Mouse (Mus musculus) left cerebral cortex, postnatal 25 days (tissue): ENCODE data around the gene Samsn1. TPM values are rescaled to one million over a fixed set of nuclear protein-coding genes. Genes with fewer than 3 reads are reported as not detected.

Source experiments
- DNase-seq, 2 experiments: peaks; one replicate each; pipeline ENCODE4 v3.0.0; 2022; ENCODE audit warnings: low spot score in 2 of 2, mixed read lengths in 1 of 2
- intact Hi-C: fragments of 180-260 bp; cut with DNase I; formaldehyde crosslinking; loops from one replicate; pipeline ENCODE4 v1.15.1; 2025
- total RNA-seq, 2 experiments: library from RNA; stranded (reverse); gene quantifications; 2 replicates each; pipeline ENCODE4 v1.2.3; 2021

Samsn1 gene
- total RNA-seq, 2 experiments from 2014 or later, result 1.4 to 2.3 TPM

- no peak for DNase-seq
- intact Hi-C loops, result no loop called here
Measured at GRCm38 (mm10) chr16:75826498-75826897, 195.6 kb downstream of the Samsn1 start.

- intact Hi-C loops, result no loop called here
- DNase-seq, result no peak
Measured at GRCm38 (mm10) chr16:75823226-75823625, 198.9 kb downstream of the Samsn1 start.

DNA sequence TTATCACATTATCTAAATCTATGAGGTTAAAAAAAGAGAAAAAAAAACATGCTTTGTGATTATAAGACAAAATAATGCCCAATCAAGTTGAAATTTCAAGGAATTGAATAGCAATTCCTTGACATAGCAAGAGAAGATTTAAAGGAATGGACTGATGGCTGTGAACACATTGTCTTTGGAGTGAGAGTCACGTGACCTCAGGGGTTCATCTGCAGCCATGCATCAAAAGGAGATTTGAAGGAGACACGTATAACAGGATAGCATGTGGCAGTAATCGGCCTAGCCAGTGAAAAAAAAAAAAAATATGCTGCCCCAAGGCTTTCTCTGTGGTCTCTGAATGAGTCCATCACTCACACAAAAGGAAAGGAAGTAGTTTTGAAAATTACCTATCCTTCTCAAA, 201.1 kb downstream of the Samsn1 start:
- intact Hi-C loops, result no loop called here
- DNase-seq, result no peak
